Mouse (Mus musculus) yolk sac, embryonic 10.5 days (tissue): Measurements from ENCODE around the gene Ndnf.

Source experiments
- DNase-seq: peaks from one replicate; pipeline ENCODE4 v3.0.0-alpha.2; 2017; ENCODE audit warnings: low spot score

The Ndnf gene

GRCm38 (mm10) chr6:65758214-65758613, 86.8 kb downstream of the Ndnf start:
- no peak for DNase-seq

GRCm38 (mm10) chr6:65759174-65759573, 87.8 kb downstream of the Ndnf start:
- DNase-seq: no peak

GRCm38 (mm10) chr6:65760073-65760472, 88.7 kb downstream of the Ndnf start:
- DNase-seq: no peak
